Mouse (Mus musculus) frontal cortex, postnatal 25 days (tissue): Measurements from ENCODE around the gene Crb3.
A peak's percentile ranks its signal among the peaks of the same experiment; 100 is the strongest.
"Not testable (repeated sequence)": the region's sequence is repeated elsewhere in the genome, so short reads cannot be mapped to it uniquely, and the experiment has no call there.

Experiments used
- DNase-seq, 2 experiments: peaks; one replicate each; pipeline ENCODE4 v3.0.0; 2022; ENCODE audit warnings: low spot score in 2 of 2

Crb3 gene

GRCm38 (mm10) chr17:57058891-57059485 lies at the start of gene Crb3:
Gene Crb3 (plus strand): TSS chr17:57059105.
- no peak for DNase-seq

GRCm38 (mm10) chr17:57010911-57011235 lies 48.0 kb upstream of the Crb3 start:
- no peak for DNase-seq

- peak; percentile 92 to 94 for DNase-seq
Observed at GRCm38 (mm10) chr17:57011236-57012141, 47.4 kb upstream of the Crb3 start, which contains the start of the genes Gtf2f1 and Gm17949. Gene Gtf2f1 (minus strand): TSS chr17:57011288. Gene Gm17949 (plus strand): TSS chr17:57011469.

- no peak for DNase-seq
Observed at GRCm38 (mm10) chr17:57012245-57012795, 46.6 kb upstream of the Crb3 start.

GRCm38 (mm10) chr17:57019693-57020092 lies 39.2 kb upstream of the Crb3 start:
- no peak for DNase-seq

GRCm38 (mm10) chr17:57020960-57021359 lies 37.9 kb upstream of the Crb3 start:
- DNase-seq: no peak

- DNase-seq: no peak
Observed at GRCm38 (mm10) chr17:57027471-57027870, 31.4 kb upstream of the Crb3 start.

- DNase-seq: no peak
Observed at GRCm38 (mm10) chr17:57029691-57030090, 29.2 kb upstream of the Crb3 start.

- no peak for DNase-seq
Observed at GRCm38 (mm10) chr17:57030931-57031660, 27.8 kb upstream of the Crb3 start, which contains the start of gene Khsrp. Gene Khsrp (minus strand): TSS chr17:57031522.

GRCm38 (mm10) chr17:57031661-57032420 lies 27.1 kb upstream of the Crb3 start:
- peak; percentile 98 to 99 for DNase-seq

GRCm38 (mm10) chr17:57032854-57033253 lies 26.1 kb upstream of the Crb3 start:
- no peak for DNase-seq

GRCm38 (mm10) chr17:57038978-57039377 lies 19.9 kb upstream of the Crb3 start:
- no peak for DNase-seq

- no peak for DNase-seq
Observed at GRCm38 (mm10) chr17:57041554-57041953, 17.4 kb upstream of the Crb3 start, which contains the start of gene Slc25a41. Gene Slc25a41 (minus strand): TSS chr17:57041654.

GRCm38 (mm10) chr17:57047406-57047805 lies 11.5 kb upstream of the Crb3 start:
- DNase-seq: no peak

GRCm38 (mm10) chr17:57048816-57049215 lies 10.1 kb upstream of the Crb3 start:
- no peak for DNase-seq

GRCm38 (mm10) chr17:57051679-57052078 lies 7.2 kb upstream of the Crb3 start:
- DNase-seq: not testable (repeated sequence)

- no peak for DNase-seq
Observed at GRCm38 (mm10) chr17:57056246-57056645, 2.7 kb upstream of the Crb3 start.

- DNase-seq: peak; percentile 46 to 56
Observed at GRCm38 (mm10) chr17:57059486-57059977, 627 bp downstream of the Crb3 start, which contains the start of gene Slc25a23. Gene Slc25a23 (minus strand): TSS chr17:57059863.

- peak; percentile 91 to 92 for DNase-seq
Observed at GRCm38 (mm10) chr17:57060231-57060801, 1.4 kb downstream of the Crb3 start.

- DNase-seq: no peak
Observed at GRCm38 (mm10) chr17:57061069-57061468, 2.2 kb downstream of the Crb3 start.
